Mouse (Mus musculus) bone marrow, adult 2 months (tissue): ENCODE data around the gene Cops9.

Experiments
- CTCF ChIP-seq: fragments of 200-500 bp; IDR thresholded peaks from 2 replicates; pipeline ENCODE4 v1.5.1; 2011; ENCODE audit warnings: low read length, control low read depth; ENCODE audit not compliant: control insufficient read depth, insufficient read depth
- POLR2A ChIP-seq: fragments of 200-500 bp; IDR thresholded peaks from 2 replicates; pipeline ENCODE4 v1.6.1; 2011; ENCODE audit warnings: low read depth, mild to moderate bottlenecking, control low read depth, low read length, borderline replicate concordance; ENCODE audit not compliant: control insufficient read depth

GRCm38 (mm10) chr1:92634569-92634968 is 7.2 kb downstream of the Cops9 start:
- TF ChIP-seq CTCF (no peak), POLR2A (no peak)
